Mouse (Mus musculus) limb, embryonic 13.5 days (tissue): ENCODE results near the gene Snx10. TPM values are rescaled to one million over a fixed set of nuclear protein-coding genes. Genes with fewer than 3 reads are reported as not detected.

Source experiments
- ATAC-seq: fragments of 200-750 bp; cut with Nextera tagmentation; 2 replicates; pipeline ENCODE4 v1.8.0; 2017; ENCODE audit warnings: low read depth, moderate number of reproducible peaks, moderate TSS enrichment; ENCODE audit not compliant: low FRiP score
- H3K27ac ChIP-seq: fragments of 300-500 bp; sonication (generic); 2 replicates; pipeline ENCODE4 v1.5.1; 2015; ENCODE audit warnings: inconsistent platforms, mild to moderate bottlenecking, moderate library complexity
- H3K27me3 ChIP-seq: fragments of 300-500 bp; sonication (generic); 2 replicates; pipeline ENCODE4 v1.6.1; 2015; ENCODE audit warnings: mild to moderate bottlenecking, inconsistent platforms
- H3K36me3 ChIP-seq: fragments of 300-500 bp; sonication (generic); 2 replicates; pipeline ENCODE4 v1.6.1; 2015; ENCODE audit warnings: inconsistent platforms, mild to moderate bottlenecking, moderate library complexity
- H3K4me1 ChIP-seq: fragments of 300-500 bp; sonication (generic); 2 replicates; pipeline ENCODE4 v1.6.1; 2015; ENCODE audit warnings: inconsistent platforms
- H3K4me2 ChIP-seq: fragments of 300-500 bp; sonication (generic); replicated peaks from 2 replicates; pipeline ENCODE4 v1.6.1; 2015; ENCODE audit warnings: inconsistent platforms, mild to moderate bottlenecking, moderate library complexity
- H3K4me3 ChIP-seq: fragments of 300-500 bp; sonication (generic); 2 replicates; pipeline ENCODE4 v1.5.1; 2015; ENCODE audit warnings: moderate library complexity, mild to moderate bottlenecking, inconsistent platforms
- H3K9ac ChIP-seq: fragments of 300-500 bp; sonication (generic); 2 replicates; pipeline ENCODE4 v1.6.1; 2015; ENCODE audit warnings: mild to moderate bottlenecking, inconsistent platforms
- H3K9me3 ChIP-seq: fragments of 300-500 bp; sonication (generic); 2 replicates; pipeline ENCODE4 v1.6.1; 2016; ENCODE audit warnings: inconsistent platforms
- WGBS: fragments of 180-500 bp; shearing (Covaris S2); methylation state at CpG from one replicate; pipeline ENCODE4 v1.1.7; 2015; 5-methylcytosine and 5-hydroxymethylcytosine counted together
- polyA plus RNA-seq: library from polyadenylated mRNA; unstranded; fragments of >200 nt; fragmentation: Nextera tagmentation; extraction: Ambion mirVana; gene quantifications from 2 replicates; pipeline ENCODE4 v1.2.1, GENCODE M21; 2015

Snx10 gene
- polyA plus RNA-seq, 1 experiment from 2014 or later, result 15.4 TPM

- Histone ChIP-seq H3K9ac (no peak overlapping the region), H3K4me3 (no peak overlapping the region), H3K27ac (no peak overlapping the region), H3K36me3 (no peaks in the 10 kb centered on the region), H3K4me2 (no peak overlapping the region), H3K9me3 (no peaks in the 10 kb centered on the region), H3K27me3 (no peaks in the 10 kb centered on the region), H3K4me1 (peaks cover 9% of the 10 kb centered on the region)
- WGBS, result 92% methylated on average over 8 of the region's 8 CpGs
- no peak for ATAC-seq
Observed at GRCm38 (mm10) chr6:51569086-51569485, 45.4 kb downstream of the Snx10 start.

- H3K36me3 ChIP-seq, result peaks cover 2% of the 10 kb centered on the region; the same call in 1 of the 2 replicates
- H3K27me3 ChIP-seq, result no peaks in the 10 kb centered on the region
- no peak overlapping the region for H3K27ac ChIP-seq
- H3K4me3 ChIP-seq, result no peak overlapping the region
- 0 out of 2 replicates have a peak, but pooled peaks cover 3% of the 10 kb centered on the region for H3K4me1 ChIP-seq
- H3K9me3 ChIP-seq, result no peaks in the 10 kb centered on the region
- ATAC-seq, result no peak
- H3K9ac ChIP-seq, result no peak overlapping the region
- no peak overlapping the region for H3K4me2 ChIP-seq
- 83% methylated on average over 4 of the region's 4 CpGs for WGBS
Observed at GRCm38 (mm10) chr6:51573136-51573535, 49.4 kb downstream of the Snx10 start.

GRCm38 (mm10) chr6:51574132-51574531 is 50.4 kb downstream of the Snx10 start:
- H3K4me1 ChIP-seq, result 0 out of 2 replicates have a peak, but pooled peaks cover 3% of the 10 kb centered on the region
- H3K36me3 ChIP-seq, result peaks cover 2% of the 10 kb centered on the region; the same call in 1 of the 2 replicates
- ATAC-seq, result no peak
- no peak overlapping the region for H3K4me3 ChIP-seq
- no peak overlapping the region for H3K27ac ChIP-seq
- H3K9me3 ChIP-seq, result no peaks in the 10 kb centered on the region
- 86% methylated on average over 13 of the region's 13 CpGs for WGBS
- no peak overlapping the region for H3K9ac ChIP-seq
- H3K27me3 ChIP-seq, result no peaks in the 10 kb centered on the region
- no peak overlapping the region for H3K4me2 ChIP-seq

GRCm38 (mm10) chr6:51578415-51578814 is 54.7 kb downstream of the Snx10 start:
- Histone ChIP-seq H3K27ac (no peak overlapping the region), H3K36me3 (peaks cover 2% of the 10 kb centered on the region; the same call in 1 of the 2 replicates), H3K9ac (no peak overlapping the region), H3K4me2 (no peak overlapping the region), H3K27me3 (no peaks in the 10 kb centered on the region), H3K4me1 (0 out of 2 replicates have a peak, but pooled peaks cover 3% of the 10 kb centered on the region), H3K4me3 (no peak overlapping the region), H3K9me3 (no peaks in the 10 kb centered on the region)
- WGBS, result 79% methylated on average over 4 of the region's 4 CpGs
- no peak for ATAC-seq

- no peak overlapping the region for H3K27ac ChIP-seq
- H3K4me2 ChIP-seq, result no peak overlapping the region
- WGBS, result 25% methylated on average over 18 of the region's 18 CpGs
- no peak overlapping the region for H3K4me3 ChIP-seq
- ATAC-seq, result peak; percentile 91
- no peak overlapping the region for H3K9ac ChIP-seq
- peaks cover 2% of the 10 kb centered on the region; the same call in 1 of the 2 replicates for H3K36me3 ChIP-seq
- no peaks in the 10 kb centered on the region for H3K27me3 ChIP-seq
- no peaks in the 10 kb centered on the region for H3K9me3 ChIP-seq
- H3K4me1 ChIP-seq, result 0 out of 2 replicates have a peak, but pooled peaks cover under 1% of the 10 kb centered on the region
Observed at GRCm38 (mm10) chr6:51580040-51580680, 56.5 kb downstream of the Snx10 start.

GRCm38 (mm10) chr6:51581418-51581817 is 57.7 kb downstream of the Snx10 start:
- Histone ChIP-seq H3K9ac (no peak overlapping the region), H3K4me3 (no peak overlapping the region), H3K27ac (no peak overlapping the region), H3K27me3 (0 out of 2 replicates have a peak, but pooled peaks cover under 1% of the 10 kb centered on the region), H3K9me3 (no peaks in the 10 kb centered on the region), H3K4me2 (no peak overlapping the region), H3K4me1 (no peaks in the 10 kb centered on the region), H3K36me3 (peaks cover 2% of the 10 kb centered on the region; the same call in 1 of the 2 replicates)
- WGBS, result 89% methylated on average over 9 of the region's 9 CpGs
- no peak for ATAC-seq

- no peaks in the 10 kb centered on the region for H3K36me3 ChIP-seq
- no peaks in the 10 kb centered on the region for H3K4me1 ChIP-seq
- WGBS, result 86% methylated on average over 9 of the region's 9 CpGs
- no peaks in the 10 kb centered on the region for H3K9me3 ChIP-seq
- H3K27ac ChIP-seq, result no peak overlapping the region
- H3K4me3 ChIP-seq, result no peak overlapping the region
- H3K9ac ChIP-seq, result no peak overlapping the region
- H3K27me3 ChIP-seq, result peaks cover 7% of the 10 kb centered on the region
- no peak for ATAC-seq
- H3K4me2 ChIP-seq, result no peak overlapping the region
Observed at GRCm38 (mm10) chr6:51582051-51582450, 58.4 kb downstream of the Snx10 start.

GRCm38 (mm10) chr6:51585980-51586379 is 62.3 kb downstream of the Snx10 start:
- Histone ChIP-seq H3K4me2 (no peak overlapping the region), H3K27me3 (peaks cover 10% of the 10 kb centered on the region), H3K27ac (no peak overlapping the region), H3K9ac (no peak overlapping the region), H3K9me3 (no peaks in the 10 kb centered on the region), H3K4me1 (peaks cover 16% of the 10 kb centered on the region; the same call in 1 of the 2 replicates), H3K36me3 (no peaks in the 10 kb centered on the region), H3K4me3 (no peak overlapping the region)
- WGBS, result 31% methylated on average over 8 of the region's 8 CpGs
- ATAC-seq, result no peak; the same call in 1 of the 2 replicates

- no peaks in the 10 kb centered on the region for H3K9me3 ChIP-seq
- no peak overlapping the region for H3K27ac ChIP-seq
- peaks cover 21% of the 10 kb centered on the region; the same call in 1 of the 2 replicates for H3K4me1 ChIP-seq
- ATAC-seq, result no peak
- peaks cover 10% of the 10 kb centered on the region for H3K27me3 ChIP-seq
- H3K36me3 ChIP-seq, result no peaks in the 10 kb centered on the region
- 60% methylated on average over 3 of the region's 3 CpGs for WGBS
- no peak overlapping the region for H3K9ac ChIP-seq
- no peak overlapping the region for H3K4me2 ChIP-seq
- H3K4me3 ChIP-seq, result no peak overlapping the region
Observed at GRCm38 (mm10) chr6:51587266-51587665, 63.6 kb downstream of the Snx10 start.

- H3K36me3 ChIP-seq, result no peaks in the 10 kb centered on the region
- no peak for ATAC-seq
- H3K9ac ChIP-seq, result no peak overlapping the region
- H3K27me3 ChIP-seq, result peaks cover 10% of the 10 kb centered on the region
- H3K4me3 ChIP-seq, result no peak overlapping the region
- H3K4me2 ChIP-seq, result no peak overlapping the region
- 58% methylated on average over 1 of the region's 1 CpGs for WGBS
- no peak overlapping the region for H3K27ac ChIP-seq
- H3K4me1 ChIP-seq, result peaks cover 26% of the 10 kb centered on the region; the same call in 1 of the 2 replicates
- H3K9me3 ChIP-seq, result no peaks in the 10 kb centered on the region
Observed at GRCm38 (mm10) chr6:51591264-51591663, 67.6 kb downstream of the Snx10 start.

GRCm38 (mm10) chr6:51591844-51592243 is 68.1 kb downstream of the Snx10 start:
- no peak for ATAC-seq
- no peak overlapping the region for H3K27ac ChIP-seq
- no peak overlapping the region for H3K9ac ChIP-seq
- WGBS, result 30% methylated on average over 3 of the region's 3 CpGs
- peaks cover 5% of the 10 kb centered on the region for H3K27me3 ChIP-seq
- H3K4me3 ChIP-seq, result peak overlapping the region; percentile 54
- peaks cover 26% of the 10 kb centered on the region; the same call in 1 of the 2 replicates for H3K4me1 ChIP-seq
- peak overlapping the region; percentile 82 for H3K4me2 ChIP-seq
- no peaks in the 10 kb centered on the region for H3K9me3 ChIP-seq
- no peaks in the 10 kb centered on the region for H3K36me3 ChIP-seq

- under 1% methylated on average over 42 of the region's 45 CpGs for WGBS
- H3K4me3 ChIP-seq, result peak overlapping the region; percentile 54
- ATAC-seq, result peak; percentile 87
- peak overlapping the region; percentile 66 for H3K9ac ChIP-seq
- H3K4me2 ChIP-seq, result peak overlapping the region; percentile 82
- no peaks in the 10 kb centered on the region for H3K9me3 ChIP-seq
- no peaks in the 10 kb centered on the region; the same call in 1 of the 2 replicates for H3K27me3 ChIP-seq
- no peak overlapping the region for H3K27ac ChIP-seq
- H3K4me1 ChIP-seq, result peaks cover 23% of the 10 kb centered on the region; the same call in 1 of the 2 replicates
- no peaks in the 10 kb centered on the region for H3K36me3 ChIP-seq
Observed at GRCm38 (mm10) chr6:51592356-51593115, 68.8 kb downstream of the Snx10 start.
